Mouse (Mus musculus) hindbrain, embryonic 16.5 days (tissue): Measurements from ENCODE around the gene Adam33. TPM values are rescaled to one million over a fixed set of nuclear protein-coding genes. Genes with fewer than 3 reads are reported as not detected.

Source experiments
- ATAC-seq: fragments of 200-750 bp; cut with Nextera tagmentation; 2 replicates; pipeline ENCODE4 v1.8.0; 2017; ENCODE audit warnings: moderate TSS enrichment, moderate library complexity
- H3K27ac ChIP-seq: fragments of 300-500 bp; sonication (generic); 2 replicates; pipeline ENCODE4 v1.5.1; 2014; ENCODE audit warnings: low read depth, mild to moderate bottlenecking, control low read depth, low read length, moderate library complexity
- H3K27me3 ChIP-seq: fragments of 300-500 bp; sonication (generic); replicated peaks from 2 replicates; pipeline ENCODE4 v1.6.1; 2014; ENCODE audit warnings: low read length; ENCODE audit not compliant: control insufficient read depth, insufficient read depth
- H3K36me3 ChIP-seq: fragments of 300-500 bp; sonication (generic); 2 replicates; pipeline ENCODE4 v1.6.1; 2014; ENCODE audit warnings: mild to moderate bottlenecking, low read length, moderate library complexity, mixed read lengths; ENCODE audit not compliant: control insufficient read depth, insufficient read depth
- H3K4me1 ChIP-seq: fragments of 300-500 bp; sonication (generic); 2 replicates; pipeline ENCODE4 v1.6.1; 2014; ENCODE audit warnings: low read depth, low read length; ENCODE audit not compliant: control insufficient read depth, insufficient read depth
- H3K4me2 ChIP-seq: fragments of 300-500 bp; sonication (generic); 2 replicates; pipeline ENCODE4 v1.6.1; 2014; ENCODE audit warnings: mild to moderate bottlenecking, low read length, control low read depth, moderate library complexity
- H3K4me3 ChIP-seq: fragments of 300-500 bp; sonication (generic); 2 replicates; pipeline ENCODE4 v1.5.1; 2014; ENCODE audit warnings: mild to moderate bottlenecking, low read length, control low read depth, moderate library complexity
- H3K9ac ChIP-seq: fragments of 300-500 bp; sonication (generic); 2 replicates; pipeline ENCODE4 v1.6.1; 2014; ENCODE audit warnings: low read depth, mild to moderate bottlenecking, control low read depth, low read length, moderate library complexity
- H3K9me3 ChIP-seq: fragments of 300-500 bp; sonication (generic); 2 replicates; pipeline ENCODE4 v1.6.1; 2014; ENCODE audit warnings: mild to moderate bottlenecking, low read length, moderate library complexity; ENCODE audit not compliant: control insufficient read depth
- WGBS: fragments of 180-500 bp; shearing (Covaris S2); extraction: QIAGEN DNeasy Blood & Tissue Kit; methylation state at CpG from one replicate; pipeline ENCODE4 v1.1.7; 2014; 5-methylcytosine and 5-hydroxymethylcytosine counted together
- polyA plus RNA-seq: library from polyadenylated mRNA; unstranded; fragments of >200 nt; fragmentation: Nextera tagmentation; extraction: Ambion mirVana; gene quantifications from 2 replicates; pipeline ENCODE4 v1.2.1, GENCODE M21; 2015

The Adam33 gene
- polyA plus RNA-seq, 1 experiment from 2014 or later: 1.6 TPM

- H3K27ac ChIP-seq: no peak overlapping the region
- peak overlapping the region; percentile 56 for H3K4me2 ChIP-seq
- peaks cover 40% of the 10 kb centered on the region for H3K27me3 ChIP-seq
- no peaks in the 10 kb centered on the region for H3K36me3 ChIP-seq
- ATAC-seq: peak; percentile 37
- peak overlapping the region; percentile 28; the same call in 1 of the 2 replicates for H3K9ac ChIP-seq
- peaks cover 15% of the 10 kb centered on the region for H3K4me1 ChIP-seq
- H3K9me3 ChIP-seq: no peaks in the 10 kb centered on the region
- WGBS: 2% methylated on average over 45 of the region's 45 CpGs
- H3K4me3 ChIP-seq: peak overlapping the region; percentile 33
These were observed 9.6 kb downstream of the Adam33 start for GRCm38 (mm10) chr2:131053851-131054645.

GRCm38 (mm10) chr2:131052862-131053418 is 10.7 kb downstream of the Adam33 start:
- WGBS: 68% methylated on average over 6 of the region's 6 CpGs
- no peak for ATAC-seq
- no peaks in the 10 kb centered on the region for H3K36me3 ChIP-seq
- H3K4me1 ChIP-seq: peaks cover 15% of the 10 kb centered on the region
- H3K9me3 ChIP-seq: no peaks in the 10 kb centered on the region
- no peak overlapping the region for H3K9ac ChIP-seq
- H3K27ac ChIP-seq: no peak overlapping the region
- no peak overlapping the region for H3K4me2 ChIP-seq
- H3K4me3 ChIP-seq: no peak overlapping the region
- peaks cover 40% of the 10 kb centered on the region for H3K27me3 ChIP-seq

DNA sequence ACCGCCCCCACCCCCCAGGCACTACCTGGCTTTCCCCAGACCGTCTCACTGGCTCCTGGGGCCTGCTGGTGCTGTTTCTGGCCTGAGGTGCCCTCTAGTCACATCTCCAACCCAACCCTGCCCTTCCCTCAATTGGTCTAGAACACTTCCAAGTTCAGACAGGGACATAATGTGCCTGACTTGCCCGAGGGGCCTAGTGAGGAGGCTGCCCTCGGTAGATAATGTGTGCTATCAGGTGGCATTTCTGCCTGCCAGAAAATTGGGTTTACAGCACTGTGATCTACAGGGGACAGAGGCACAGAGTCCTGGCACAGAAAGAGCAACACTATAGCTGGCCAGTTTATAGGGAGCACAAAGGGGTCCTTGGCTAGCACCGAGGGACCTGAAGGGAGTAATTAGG is 11.6 kb downstream of the Adam33 start:
- no peak overlapping the region for H3K27ac ChIP-seq

GRCm38 (mm10) chr2:131046025-131046424 is 17.6 kb downstream of the Adam33 start:
- Histone ChIP-seq H3K9me3 (no peaks in the 10 kb centered on the region), H3K4me2 (no peak overlapping the region), H3K36me3 (no peaks in the 10 kb centered on the region), H3K27ac (no peak overlapping the region), H3K9ac (no peak overlapping the region), H3K4me1 (no peaks in the 10 kb centered on the region), H3K4me3 (no peak overlapping the region), H3K27me3 (peaks cover 8% of the 10 kb centered on the region; the same call in 1 of the 2 replicates)
- no peak for ATAC-seq
- 83% methylated on average over 2 of the region's 2 CpGs for WGBS

More for the DNA sequence above, 11.6 kb downstream of the Adam33 start:
- WGBS: 80% methylated on average over 5 of the region's 5 CpGs
- Histone ChIP-seq H3K36me3 (no peaks in the 10 kb centered on the region), H3K4me2 (no peak overlapping the region), H3K9me3 (no peaks in the 10 kb centered on the region), H3K9ac (no peak overlapping the region), H3K4me1 (peaks cover 15% of the 10 kb centered on the region), H3K27me3 (peaks cover 40% of the 10 kb centered on the region), H3K4me3 (no peak overlapping the region)
- no peak for ATAC-seq

DNA sequence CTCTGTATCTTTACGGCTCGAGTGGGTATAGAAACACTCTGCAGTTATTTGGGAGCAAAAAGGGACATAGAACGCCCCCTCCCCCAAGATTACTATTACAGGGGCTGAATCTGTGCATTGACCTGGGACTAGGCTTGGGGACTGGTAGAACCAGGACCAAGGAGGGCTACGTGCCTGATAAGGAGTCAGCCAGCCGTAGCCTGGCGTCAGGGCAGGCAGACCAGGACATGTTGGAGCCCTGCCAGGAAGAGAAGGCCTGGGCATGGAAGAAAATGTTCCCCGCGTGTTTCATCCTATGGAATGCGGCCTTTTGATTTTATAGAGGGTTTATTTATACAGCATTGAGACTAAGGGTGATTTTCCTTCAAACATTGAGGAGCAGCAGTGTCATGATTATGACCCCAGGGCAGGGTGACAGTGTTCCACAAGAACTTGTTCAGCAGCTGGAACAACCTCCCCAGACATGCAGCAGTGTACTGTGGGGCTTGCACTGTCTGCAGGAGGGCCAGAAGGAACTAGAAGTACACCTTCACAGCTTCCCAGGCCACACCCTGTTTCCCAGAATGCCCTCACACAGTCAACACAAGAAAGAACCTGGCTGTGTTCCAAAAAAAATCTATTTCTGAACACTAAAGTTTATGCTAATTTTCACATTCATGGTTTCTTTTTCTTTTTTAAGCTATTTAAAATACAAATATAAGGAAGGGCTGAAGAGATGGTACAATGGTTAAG is 18.5 kb downstream of the Adam33 start:
- Histone ChIP-seq H3K27ac (no peak overlapping the region), H3K9ac (no peak overlapping the region), H3K4me2 (no peak overlapping the region), H3K27me3 (peaks cover 8% of the 10 kb centered on the region; the same call in 1 of the 2 replicates), H3K36me3 (no peaks in the 10 kb centered on the region), H3K4me3 (no peak overlapping the region), H3K4me1 (peaks cover 7% of the 10 kb centered on the region), H3K9me3 (no peaks in the 10 kb centered on the region)
- WGBS: 69% methylated on average over 9 of the region's 9 CpGs
- ATAC-seq: no peak

DNA sequence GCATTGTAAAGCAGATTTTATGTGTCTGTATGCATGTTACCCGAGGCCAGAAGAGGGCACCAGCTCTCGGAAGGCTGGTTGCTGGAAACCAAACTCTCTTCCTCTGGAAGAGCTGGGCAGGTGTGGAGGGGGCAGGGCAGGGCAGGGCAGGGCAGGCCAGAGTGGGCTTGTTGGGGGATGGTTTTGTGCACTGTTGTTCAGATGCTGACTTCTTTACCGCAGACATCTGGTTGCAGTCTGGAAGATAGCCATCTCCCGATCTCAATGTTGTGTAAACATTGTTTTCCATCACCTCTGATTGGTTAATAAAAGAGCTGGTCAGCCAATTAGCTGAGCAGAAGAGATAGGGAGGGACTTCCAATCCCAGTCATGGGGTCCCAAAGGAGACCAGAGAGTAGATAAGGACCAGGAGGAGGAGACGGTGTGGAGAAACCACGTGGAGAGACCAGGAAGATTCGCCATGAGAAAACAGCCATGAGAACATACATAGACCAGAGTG is 19.2 kb downstream of the Adam33 start:
- H3K4me3 ChIP-seq: no peak overlapping the region
- ATAC-seq: no peak
- no peak overlapping the region for H3K9ac ChIP-seq
- no peak overlapping the region for H3K27ac ChIP-seq
- peaks cover 8% of the 10 kb centered on the region; the same call in 1 of the 2 replicates for H3K27me3 ChIP-seq
- no peaks in the 10 kb centered on the region for H3K36me3 ChIP-seq
- 13% methylated on average over 7 of the region's 7 CpGs for WGBS
- peak overlapping the region; percentile 36; the same call in 1 of the 2 replicates for H3K4me2 ChIP-seq
- no peaks in the 10 kb centered on the region for H3K9me3 ChIP-seq
- peaks cover 11% of the 10 kb centered on the region for H3K4me1 ChIP-seq

GRCm38 (mm10) chr2:131042988-131043387 is 20.6 kb downstream of the Adam33 start, which contains the start of gene Gfra4:
Gene Gfra4 (minus strand): TSS chr2:131043088.
- H3K4me2 ChIP-seq: peak within 1 kb of the TSS; percentile 70
- 67% methylated on average over 2 of the region's 2 CpGs for WGBS
- H3K36me3 ChIP-seq: no peaks in the 10 kb centered on the region
- peak within 1 kb of the TSS; percentile 79; the same call in 1 of the 2 replicates for H3K9ac ChIP-seq
- H3K27me3 ChIP-seq: peaks cover 8% of the 10 kb centered on the region; the same call in 1 of the 2 replicates
- ATAC-seq: no peak
- peaks cover 11% of the 10 kb centered on the region for H3K4me1 ChIP-seq
- peak within 1 kb of the TSS; percentile 64 for H3K4me3 ChIP-seq
- H3K9me3 ChIP-seq: no peaks in the 10 kb centered on the region
- no peak within 1 kb of the TSS; the same call in 1 of the 2 replicates for H3K27ac ChIP-seq

DNA sequence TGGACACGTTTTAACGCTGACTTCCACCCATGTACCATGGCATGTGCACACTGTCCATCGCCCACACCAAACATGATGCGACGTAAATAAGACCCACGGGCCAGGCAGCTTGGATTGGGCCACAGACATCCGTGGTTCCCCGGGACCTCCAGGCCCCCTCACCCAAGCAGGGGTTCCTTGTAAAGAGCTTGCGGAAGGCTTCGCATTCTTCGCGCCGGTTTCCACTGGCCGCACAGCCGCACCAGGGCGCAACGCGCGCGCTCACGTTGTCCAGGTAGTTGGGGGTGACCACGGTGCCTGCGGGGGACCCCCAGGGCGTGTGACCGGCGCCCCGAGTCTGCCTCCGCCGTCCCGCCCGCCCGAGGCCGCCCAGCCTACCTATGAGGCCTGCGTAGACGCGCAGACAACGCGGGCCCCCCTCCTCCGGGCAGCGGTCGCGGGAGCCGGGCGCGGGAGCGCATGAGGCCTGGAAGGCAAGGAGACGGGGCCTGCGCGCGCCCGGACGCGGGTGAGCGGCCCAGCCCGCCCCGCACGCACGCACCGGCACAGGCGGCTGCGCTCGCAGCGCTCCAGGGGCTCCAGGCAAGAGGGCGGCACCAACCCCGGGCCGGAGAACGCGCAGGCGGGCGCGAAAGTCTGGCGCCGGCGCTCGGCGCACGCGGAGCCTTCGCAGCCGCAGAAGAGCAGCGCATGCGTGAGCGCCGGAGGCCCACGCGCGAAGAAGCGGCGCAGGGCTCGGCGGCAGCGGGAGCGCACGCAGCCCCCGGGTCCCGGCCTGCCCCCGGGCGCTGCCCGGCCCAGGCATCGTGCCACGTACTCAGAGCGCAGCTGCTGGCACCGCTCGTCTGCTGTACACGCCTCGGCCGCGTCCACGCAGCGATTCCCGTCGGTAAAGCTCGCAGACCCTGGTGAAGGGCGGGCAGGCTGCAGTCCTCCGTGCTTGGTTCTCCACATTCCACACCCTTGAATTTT is 22.5 kb downstream of the Adam33 start:
- peaks cover 8% of the 10 kb centered on the region; the same call in 1 of the 2 replicates for H3K27me3 ChIP-seq
- peak overlapping the region; percentile 64 for H3K4me3 ChIP-seq
- H3K27ac ChIP-seq: peak overlapping the region; percentile 68
- 3% methylated on average over 100 of the region's 115 CpGs for WGBS
- no peaks in the 10 kb centered on the region for H3K36me3 ChIP-seq
- H3K4me2 ChIP-seq: peak overlapping the region; percentile 70
- no peaks in the 10 kb centered on the region for H3K9me3 ChIP-seq
- H3K9ac ChIP-seq: peak overlapping the region; percentile 79
- H3K4me1 ChIP-seq: peaks cover 11% of the 10 kb centered on the region
- peak; percentile 90 for ATAC-seq
